Mouse (Mus musculus) heart, embryonic 12.5 days (tissue): ENCODE measurements around the gene Tex29. TPM values are rescaled to one million over a fixed set of nuclear protein-coding genes. Genes with fewer than 3 reads are reported as not detected.

Source experiments
- ATAC-seq: fragments of 200-750 bp; cut with Nextera tagmentation; 2 replicates; pipeline ENCODE4 v1.8.0; 2017; ENCODE audit warnings: moderate TSS enrichment, moderate library complexity; ENCODE audit not compliant: insufficient number of reproducible peaks, low FRiP score
- H3K27ac ChIP-seq: fragments of 300-500 bp; sonication (generic); 2 replicates; pipeline ENCODE4 v1.5.1; 2016; ENCODE audit warnings: mild to moderate bottlenecking, moderate library complexity; ENCODE audit not compliant: poor library complexity, severe bottlenecking
- H3K27me3 ChIP-seq: fragments of 300-500 bp; sonication (generic); replicated peaks from 2 replicates; pipeline ENCODE4 v1.6.1; 2016; ENCODE audit warnings: mild to moderate bottlenecking, moderate library complexity
- H3K36me3 ChIP-seq: fragments of 300-500 bp; sonication (generic); 2 replicates; pipeline ENCODE4 v1.6.1; 2016; ENCODE audit warnings: mild to moderate bottlenecking, moderate library complexity
- H3K4me1 ChIP-seq: fragments of 300-500 bp; sonication (generic); replicated peaks from 2 replicates; pipeline ENCODE4 v1.6.1; 2016; ENCODE audit warnings: mild to moderate bottlenecking
- H3K4me2 ChIP-seq: fragments of 300-500 bp; sonication (generic); 2 replicates; pipeline ENCODE4 v1.6.1; 2016; ENCODE audit warnings: mild to moderate bottlenecking, moderate library complexity
- H3K4me3 ChIP-seq: fragments of 300-500 bp; sonication (generic); 2 replicates; pipeline ENCODE4 v1.5.1; 2016; ENCODE audit warnings: mild to moderate bottlenecking
- H3K9ac ChIP-seq: fragments of 300-500 bp; sonication (generic); 2 replicates; pipeline ENCODE4 v1.6.1; 2016; ENCODE audit warnings: mild to moderate bottlenecking, moderate library complexity
- H3K9me3 ChIP-seq: fragments of 300-500 bp; sonication (generic); replicated peaks from 2 replicates; pipeline ENCODE4 v1.6.1; 2016; ENCODE audit warnings: mild to moderate bottlenecking, moderate library complexity
- WGBS: fragments of 180-500 bp; shearing (Covaris S2); methylation state at CpG from one replicate; pipeline ENCODE4 v1.1.7; 2016; 5-methylcytosine and 5-hydroxymethylcytosine counted together
- polyA plus RNA-seq: library from polyadenylated mRNA; unstranded; fragments of >200 nt; fragmentation: Nextera tagmentation; extraction: Ambion mirVana; gene quantifications from 2 replicates; pipeline ENCODE4 v1.2.1, GENCODE M21; 2016

The Tex29 gene
- polyA plus RNA-seq, 1 experiment from 2014 or later = 0.49 TPM

- H3K9ac ChIP-seq = no peak overlapping the region
- ATAC-seq = no peak
- H3K4me1 ChIP-seq = no peaks in the 10 kb centered on the region
- no peak overlapping the region for H3K4me3 ChIP-seq
- H3K27ac ChIP-seq = no peak overlapping the region
- peaks cover 4% of the 10 kb centered on the region for H3K9me3 ChIP-seq
- no peaks in the 10 kb centered on the region for H3K36me3 ChIP-seq
- peaks cover 3% of the 10 kb centered on the region; the same call in 1 of the 2 replicates for H3K27me3 ChIP-seq
- WGBS = 75% methylated on average over 12 of the region's 12 CpGs
- H3K4me2 ChIP-seq = no peak overlapping the region
These were observed 45.8 kb downstream of the Tex29 start for GRCm38 (mm10) chr8:11885881-11886699.

- no peak overlapping the region for H3K9ac ChIP-seq
- no peaks in the 10 kb centered on the region for H3K36me3 ChIP-seq
- H3K4me3 ChIP-seq = no peak overlapping the region
- H3K4me1 ChIP-seq = no peaks in the 10 kb centered on the region
- no peak for ATAC-seq
- peaks cover 3% of the 10 kb centered on the region; the same call in 1 of the 2 replicates for H3K27me3 ChIP-seq
- H3K9me3 ChIP-seq = peaks cover 4% of the 10 kb centered on the region
- WGBS = 81% methylated on average over 2 of the region's 2 CpGs
- H3K4me2 ChIP-seq = no peak overlapping the region
- H3K27ac ChIP-seq = no peak overlapping the region
These were observed 46.5 kb downstream of the Tex29 start for GRCm38 (mm10) chr8:11886824-11887223.

- no peak overlapping the region for H3K4me3 ChIP-seq
- H3K9me3 ChIP-seq = no peaks in the 10 kb centered on the region
- no peak for ATAC-seq
- H3K36me3 ChIP-seq = no peaks in the 10 kb centered on the region
- H3K4me2 ChIP-seq = no peak overlapping the region
- peaks cover 3% of the 10 kb centered on the region; the same call in 1 of the 2 replicates for H3K27me3 ChIP-seq
- WGBS = 69% methylated on average over 7 of the region's 7 CpGs
- H3K9ac ChIP-seq = no peak overlapping the region
- H3K27ac ChIP-seq = no peak overlapping the region
- no peaks in the 10 kb centered on the region for H3K4me1 ChIP-seq
These were observed 49.1 kb downstream of the Tex29 start for GRCm38 (mm10) chr8:11889156-11890018.

- H3K4me3 ChIP-seq = no peak overlapping the region
- no peak overlapping the region for H3K4me2 ChIP-seq
- H3K27me3 ChIP-seq = peaks cover 6% of the 10 kb centered on the region; the same call in 1 of the 2 replicates
- H3K36me3 ChIP-seq = no peaks in the 10 kb centered on the region
- ATAC-seq = no peak
- no peaks in the 10 kb centered on the region for H3K9me3 ChIP-seq
- WGBS = 72% methylated on average over 2 of the region's 2 CpGs
- no peaks in the 10 kb centered on the region for H3K4me1 ChIP-seq
- no peak overlapping the region for H3K27ac ChIP-seq
- no peak overlapping the region for H3K9ac ChIP-seq
These were observed 52.5 kb downstream of the Tex29 start for GRCm38 (mm10) chr8:11892756-11893155.

GRCm38 (mm10) chr8:11896022-11896662 lies 55.9 kb downstream of the Tex29 start:
- H3K27me3 ChIP-seq = peaks cover 13% of the 10 kb centered on the region; the same call in 1 of the 2 replicates
- no peak for ATAC-seq
- H3K9me3 ChIP-seq = no peaks in the 10 kb centered on the region
- H3K4me2 ChIP-seq = no peak overlapping the region
- no peak overlapping the region for H3K27ac ChIP-seq
- 84% methylated on average over 13 of the region's 13 CpGs for WGBS
- no peak overlapping the region for H3K4me3 ChIP-seq
- no peak overlapping the region for H3K9ac ChIP-seq
- no peaks in the 10 kb centered on the region for H3K36me3 ChIP-seq
- H3K4me1 ChIP-seq = no peaks in the 10 kb centered on the region

GRCm38 (mm10) chr8:11896677-11897076 lies 56.4 kb downstream of the Tex29 start:
- WGBS = 83% methylated on average over 10 of the region's 10 CpGs
- no peak for ATAC-seq
- no peak overlapping the region for H3K27ac ChIP-seq

GRCm38 (mm10) chr8:11898814-11899213 lies 58.5 kb downstream of the Tex29 start:
- Histone ChIP-seq H3K27me3 (peaks cover 20% of the 10 kb centered on the region; the same call in 1 of the 2 replicates), H3K36me3 (no peaks in the 10 kb centered on the region), H3K9me3 (no peaks in the 10 kb centered on the region), H3K9ac (no peak overlapping the region), H3K4me3 (no peak overlapping the region), H3K4me2 (no peak overlapping the region), H3K27ac (no peak overlapping the region), H3K4me1 (no peaks in the 10 kb centered on the region)
- ATAC-seq = no peak
- WGBS = 72% methylated on average over 1 of the region's 1 CpGs

More at GRCm38 (mm10) chr8:11896677-11897076, 56.4 kb downstream of the Tex29 start:
- Histone ChIP-seq H3K9me3 (no peaks in the 10 kb centered on the region), H3K9ac (no peak overlapping the region), H3K4me3 (no peak overlapping the region), H3K27me3 (peaks cover 14% of the 10 kb centered on the region; the same call in 1 of the 2 replicates), H3K4me2 (no peak overlapping the region), H3K4me1 (no peaks in the 10 kb centered on the region), H3K36me3 (no peaks in the 10 kb centered on the region)

Other genes with a start within 250 kb of the Tex29 start
- 70.6 and 71.7 TPM in 2 replicates for gene Ankrd10, start 204.7 kb upstream of the Tex29 start, polyA plus RNA-seq
- not detected in 2 replicates for gene 1700016D06Rik, start 139.4 kb upstream of the Tex29 start, polyA plus RNA-seq
- 70.5 and 75.3 TPM in 2 replicates for gene Arhgef7, start 112.8 kb upstream of the Tex29 start, polyA plus RNA-seq